Mouse (Mus musculus) adrenal gland, postnatal 25 days (tissue): ENCODE results near the gene Erp27. TPM values are rescaled to one million over a fixed set of nuclear protein-coding genes. Genes with fewer than 3 reads are reported as not detected.
"Not testable (repeated sequence)": the region's sequence is repeated elsewhere in the genome, so short reads cannot be mapped to it uniquely, and the experiment has no call there.

Experiments used
- DNase-seq: peaks from one replicate; pipeline ENCODE4 v3.0.0; 2021; ENCODE audit warnings: mixed read lengths
- total RNA-seq: library from RNA; stranded (reverse); gene quantifications from 2 replicates; pipeline ENCODE4 v1.2.3, GENCODE M21; 2021

Gene Erp27
- total RNA-seq, 1 experiment from 2014 or later: not detected

GRCm38 (mm10) chr6:136906937-136907293, 15.1 kb downstream of the Erp27 start:
- DNase-seq: no peak

- no peak for DNase-seq
Observed at GRCm38 (mm10) chr6:136906283-136906936, 15.6 kb downstream of the Erp27 start.

- no peak for DNase-seq
Observed at GRCm38 (mm10) chr6:136903885-136904470, 18.0 kb downstream of the Erp27 start.

- DNase-seq: no peak
Observed at GRCm38 (mm10) chr6:136902527-136902926, 19.5 kb downstream of the Erp27 start.

GRCm38 (mm10) chr6:136901010-136901409, 21.0 kb downstream of the Erp27 start:
- no peak for DNase-seq

GRCm38 (mm10) chr6:136900369-136901009, 21.5 kb downstream of the Erp27 start:
- no peak for DNase-seq

GRCm38 (mm10) chr6:136898954-136899353, 23.0 kb downstream of the Erp27 start:
- DNase-seq: no peak

- no peak for DNase-seq
Observed at GRCm38 (mm10) chr6:136898222-136898621, 23.8 kb downstream of the Erp27 start.

- no peak for DNase-seq
Observed at GRCm38 (mm10) chr6:136897789-136898188, 24.2 kb downstream of the Erp27 start.

- no peak for DNase-seq
Observed at GRCm38 (mm10) chr6:136894532-136895339, 27.2 kb downstream of the Erp27 start.

GRCm38 (mm10) chr6:136892002-136892401, 30.0 kb downstream of the Erp27 start:
- no peak for DNase-seq

GRCm38 (mm10) chr6:136889554-136889953, 32.4 kb downstream of the Erp27 start:
- no peak for DNase-seq

GRCm38 (mm10) chr6:136889067-136889466, 32.9 kb downstream of the Erp27 start:
- DNase-seq: no peak

- DNase-seq: peak; percentile 41
Observed at GRCm38 (mm10) chr6:136887854-136888253, 34.1 kb downstream of the Erp27 start.

GRCm38 (mm10) chr6:136884766-136885165, 37.2 kb downstream of the Erp27 start:
- DNase-seq: not testable (repeated sequence)

GRCm38 (mm10) chr6:136883961-136884360, 38.0 kb downstream of the Erp27 start:
- DNase-seq: no peak

GRCm38 (mm10) chr6:136883431-136883915, 38.5 kb downstream of the Erp27 start:
- DNase-seq: no peak

- no peak for DNase-seq
Observed at GRCm38 (mm10) chr6:136881678-136882077, 40.3 kb downstream of the Erp27 start.

- DNase-seq: no peak
Observed at GRCm38 (mm10) chr6:136875670-136876069, 46.3 kb downstream of the Erp27 start, which contains the start of gene Mgp. Mgp (minus strand) TSS chr6:136875823.

GRCm38 (mm10) chr6:136874599-136874998, 47.4 kb downstream of the Erp27 start:
- DNase-seq: no peak

GRCm38 (mm10) chr6:136868921-136869320, 53.1 kb downstream of the Erp27 start:
- no peak for DNase-seq

GRCm38 (mm10) chr6:136866150-136866549, 55.8 kb downstream of the Erp27 start:
- DNase-seq: no peak

GRCm38 (mm10) chr6:136865360-136865759, 56.6 kb downstream of the Erp27 start:
- DNase-seq: no peak
